Mouse (Mus musculus): ENCODE measurements around the gene Sema6d. TPM values are rescaled to one million over a fixed set of nuclear protein-coding genes. Genes with fewer than 3 reads are reported as not detected.

Sema6d gene
- polyA plus RNA-seq, 1 experiment, result 4.5 TPM

DNA sequence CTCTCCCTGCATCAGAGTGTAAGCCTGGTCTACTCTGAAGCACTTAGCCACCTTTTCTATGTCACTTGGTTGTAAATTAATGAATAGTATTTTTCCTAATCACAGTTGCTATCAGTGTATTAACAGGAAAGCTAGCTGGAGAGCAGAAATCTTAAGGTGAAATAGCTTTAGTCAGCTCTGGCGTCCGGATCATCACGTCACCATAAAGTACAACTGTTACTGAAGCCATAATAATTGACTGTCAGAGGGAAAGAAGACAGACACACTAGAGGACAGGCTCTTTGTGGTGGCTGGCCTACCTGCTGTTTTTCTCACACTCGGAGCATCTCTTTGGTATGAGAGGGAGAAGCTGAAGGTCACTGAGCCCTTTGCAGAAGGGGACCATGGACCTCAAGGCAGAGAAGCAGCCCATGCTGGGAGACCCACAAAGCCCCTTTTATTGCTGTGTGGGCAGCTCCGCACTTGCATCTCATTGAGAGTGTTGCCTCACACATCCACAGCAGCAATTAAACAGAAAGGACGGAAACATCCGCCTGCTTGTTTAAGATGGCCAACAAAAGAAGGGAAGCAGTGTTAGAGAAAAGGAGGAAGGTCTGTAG is 72.3 kb downstream of the Sema6d start:
- no peaks in the 10 kb centered on the region for H3K4me1 ChIP-seq (ENCODE audit: control insufficient read depth, insufficient read depth, low read length)
- TF ChIP-seq POLR2A (IDR thresholded peaks at IDR 0.05; ENCODE audit: low read depth, low read length) (no peak), CTCF (IDR thresholded peaks at IDR 0.05; ENCODE audit: borderline replicate concordance, insufficient read depth, low read length) (no peak)
- no peak overlapping the region for H3K27ac ChIP-seq (ENCODE audit: insufficient read depth, low read length)
- no peak overlapping the region for H3K4me3 ChIP-seq (ENCODE audit: insufficient read depth, low read length)

DNA sequence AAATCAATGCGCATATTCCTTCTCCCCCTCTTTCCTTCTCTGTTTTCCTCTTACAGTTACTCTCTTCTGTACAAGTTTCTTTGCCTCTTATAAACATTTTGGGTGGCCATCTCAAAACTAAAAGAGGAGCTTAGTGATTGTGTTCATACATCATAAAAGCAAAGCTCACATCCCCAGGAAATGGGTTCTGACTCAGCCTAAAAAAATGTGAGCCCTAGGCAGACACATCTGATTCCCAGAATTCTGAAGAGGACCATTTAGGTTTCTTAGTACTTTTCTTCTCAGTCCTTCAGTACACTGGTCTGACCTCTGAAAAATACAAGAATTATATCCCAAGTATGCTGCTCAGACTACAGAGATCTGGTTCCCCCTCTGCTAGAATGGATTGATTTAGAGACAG is 78.6 kb downstream of the Sema6d start:
- Histone ChIP-seq H3K4me1 (ENCODE audit: control insufficient read depth, insufficient read depth, low read length) (no peaks in the 10 kb centered on the region), H3K27ac (ENCODE audit: insufficient read depth, low read length) (no peak overlapping the region; the same call in 1 of the 2 replicates), H3K4me3 (ENCODE audit: insufficient read depth, low read length) (no peak overlapping the region)
- TF ChIP-seq POLR2A (IDR thresholded peaks at IDR 0.05; ENCODE audit: low read depth, low read length), result no peak
- TF ChIP-seq CTCF (IDR thresholded peaks at IDR 0.05; ENCODE audit: borderline replicate concordance, insufficient read depth, low read length), result no peak

- Histone ChIP-seq H3K27ac (ENCODE audit: insufficient read depth, low read length) (no peak overlapping the region), H3K4me3 (ENCODE audit: insufficient read depth, low read length) (no peak overlapping the region), H3K4me1 (ENCODE audit: control insufficient read depth, insufficient read depth, low read length) (no peaks in the 10 kb centered on the region)
- TF ChIP-seq POLR2A (IDR thresholded peaks at IDR 0.05; ENCODE audit: low read depth, low read length) (no peak), CTCF (IDR thresholded peaks at IDR 0.05; ENCODE audit: borderline replicate concordance, insufficient read depth, low read length) (no peak)
These were observed 81.9 kb downstream of the Sema6d start for GRCm38 (mm10) chr2:124171718-124172117.

DNA sequence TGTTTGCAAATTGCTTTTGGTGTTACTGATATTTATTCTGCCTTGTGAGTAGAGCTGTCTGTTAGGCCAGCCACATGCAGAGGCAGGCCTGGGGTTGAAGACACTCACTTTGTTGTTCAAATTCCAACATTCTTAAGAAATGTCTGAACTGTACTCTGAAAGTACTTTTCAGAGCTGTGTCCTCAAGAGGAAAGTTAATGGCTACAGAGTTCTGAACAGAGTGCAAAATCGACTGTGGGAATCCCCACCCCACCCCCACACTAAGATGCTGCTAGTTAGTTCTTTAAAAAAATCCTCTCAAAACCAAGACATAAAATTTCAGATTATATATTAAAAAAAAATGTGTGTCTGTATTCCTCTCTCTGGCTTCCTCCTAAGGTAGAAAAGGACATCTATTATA is 86.5 kb downstream of the Sema6d start:
- Histone ChIP-seq H3K27ac (ENCODE audit: insufficient read depth, low read length) (no peak overlapping the region), H3K4me3 (ENCODE audit: insufficient read depth, low read length) (no peak overlapping the region), H3K4me1 (ENCODE audit: control insufficient read depth, insufficient read depth, low read length) (no peaks in the 10 kb centered on the region)
- TF ChIP-seq POLR2A (IDR thresholded peaks at IDR 0.05; ENCODE audit: low read depth, low read length), result no peak
- TF ChIP-seq CTCF (IDR thresholded peaks at IDR 0.05; ENCODE audit: borderline replicate concordance, insufficient read depth, low read length), result no peak

GRCm38 (mm10) chr2:124176711-124177169 is 87.0 kb downstream of the Sema6d start:
- Histone ChIP-seq H3K27ac (ENCODE audit: insufficient read depth, low read length) (no peak overlapping the region), H3K4me3 (ENCODE audit: insufficient read depth, low read length) (no peak overlapping the region), H3K4me1 (ENCODE audit: control insufficient read depth, insufficient read depth, low read length) (no peaks in the 10 kb centered on the region)
- TF ChIP-seq POLR2A (IDR thresholded peaks at IDR 0.05; ENCODE audit: low read depth, low read length) (no peak), CTCF (IDR thresholded peaks at IDR 0.05; ENCODE audit: borderline replicate concordance, insufficient read depth, low read length) (no peak)

- Histone ChIP-seq H3K27ac (ENCODE audit: insufficient read depth, low read length) (no peak overlapping the region), H3K4me3 (ENCODE audit: insufficient read depth, low read length) (no peak overlapping the region), H3K4me1 (ENCODE audit: control insufficient read depth, insufficient read depth, low read length) (no peaks in the 10 kb centered on the region)
- TF ChIP-seq CTCF (IDR thresholded peaks at IDR 0.05; ENCODE audit: borderline replicate concordance, insufficient read depth, low read length) (no peak), POLR2A (IDR thresholded peaks at IDR 0.05; ENCODE audit: low read depth, low read length) (no peak)
These were observed 99.5 kb downstream of the Sema6d start for GRCm38 (mm10) chr2:124189271-124189670.

GRCm38 (mm10) chr2:124194041-124194440 is 104.3 kb downstream of the Sema6d start:
- H3K27ac ChIP-seq (ENCODE audit: insufficient read depth, low read length), result no peak overlapping the region
- TF ChIP-seq POLR2A (IDR thresholded peaks at IDR 0.05; ENCODE audit: low read depth, low read length) (no peak), CTCF (IDR thresholded peaks at IDR 0.05; ENCODE audit: borderline replicate concordance, insufficient read depth, low read length) (no peak)
- no peak overlapping the region for H3K4me3 ChIP-seq (ENCODE audit: insufficient read depth, low read length)
- no peaks in the 10 kb centered on the region for H3K4me1 ChIP-seq (ENCODE audit: control insufficient read depth, insufficient read depth, low read length)

DNA sequence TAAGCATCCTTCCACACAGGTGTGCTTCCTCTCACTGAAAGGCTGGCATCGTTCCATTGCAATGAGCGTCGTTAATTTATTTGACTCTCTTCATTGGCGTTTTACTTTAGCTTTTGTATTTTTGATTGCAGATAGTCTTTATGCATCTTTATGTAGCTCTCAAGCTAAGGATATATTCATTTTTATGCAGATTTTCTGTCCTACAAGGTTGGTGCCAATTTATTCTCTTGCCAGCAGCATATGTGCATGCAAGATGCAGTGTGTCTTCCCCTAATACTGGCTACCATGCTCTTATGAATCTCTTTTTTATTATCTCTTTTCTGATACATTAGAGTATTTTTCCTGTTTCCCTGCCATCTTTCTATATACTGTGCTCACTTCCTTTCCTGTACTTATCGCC is 111.7 kb downstream of the Sema6d start:
- no peak overlapping the region for H3K4me3 ChIP-seq (ENCODE audit: insufficient read depth, low read length)
- H3K4me1 ChIP-seq (ENCODE audit: control insufficient read depth, insufficient read depth, low read length), result no peaks in the 10 kb centered on the region
- no peak overlapping the region for H3K27ac ChIP-seq (ENCODE audit: insufficient read depth, low read length)
- TF ChIP-seq CTCF (IDR thresholded peaks at IDR 0.05; ENCODE audit: borderline replicate concordance, insufficient read depth, low read length) (no peak), POLR2A (IDR thresholded peaks at IDR 0.05; ENCODE audit: low read depth, low read length) (no peak)

DNA sequence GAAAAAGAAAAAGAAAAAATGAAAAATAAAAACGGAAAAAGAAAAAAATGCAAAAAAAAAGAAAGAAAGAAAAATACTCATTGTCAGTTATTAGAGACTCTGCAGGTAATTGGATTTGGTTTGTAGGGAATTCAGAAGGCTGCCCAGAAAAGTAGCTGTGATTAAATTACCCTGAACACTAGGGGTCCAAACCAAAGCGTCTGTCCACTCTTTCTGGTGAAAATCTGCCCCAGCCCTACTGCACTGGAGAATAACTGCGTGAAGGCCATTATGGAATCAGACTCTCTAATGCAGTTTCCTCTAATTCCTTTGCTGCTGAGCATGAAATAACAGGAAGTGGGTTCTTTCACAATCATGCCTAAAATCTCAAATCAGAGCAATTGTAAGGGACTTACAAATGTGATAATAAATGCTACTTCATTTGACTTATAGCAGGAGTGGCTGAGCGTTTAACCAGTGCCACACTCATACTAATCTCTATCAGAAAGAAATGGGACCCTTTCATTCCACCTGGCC is 112.8 kb downstream of the Sema6d start:
- H3K27ac ChIP-seq (ENCODE audit: insufficient read depth, low read length), result no peak overlapping the region
- no peaks in the 10 kb centered on the region for H3K4me1 ChIP-seq (ENCODE audit: control insufficient read depth, insufficient read depth, low read length)
- TF ChIP-seq POLR2A (IDR thresholded peaks at IDR 0.05; ENCODE audit: low read depth, low read length) (no peak), CTCF (IDR thresholded peaks at IDR 0.05; ENCODE audit: borderline replicate concordance, insufficient read depth, low read length) (no peak)
- H3K4me3 ChIP-seq (ENCODE audit: insufficient read depth, low read length), result no peak overlapping the region

GRCm38 (mm10) chr2:124205811-124206210 is 116.0 kb downstream of the Sema6d start:
- TF ChIP-seq CTCF (IDR thresholded peaks at IDR 0.05; ENCODE audit: borderline replicate concordance, insufficient read depth, low read length) (no peak), POLR2A (IDR thresholded peaks at IDR 0.05; ENCODE audit: low read depth, low read length) (no peak)
- H3K4me1 ChIP-seq (ENCODE audit: control insufficient read depth, insufficient read depth, low read length), result no peaks in the 10 kb centered on the region
- H3K27ac ChIP-seq (ENCODE audit: insufficient read depth, low read length), result no peak overlapping the region
- no peak overlapping the region for H3K4me3 ChIP-seq (ENCODE audit: insufficient read depth, low read length)
